ENCODE assay signal across 27 mouse cellular contexts in the genomic region with DNA sequence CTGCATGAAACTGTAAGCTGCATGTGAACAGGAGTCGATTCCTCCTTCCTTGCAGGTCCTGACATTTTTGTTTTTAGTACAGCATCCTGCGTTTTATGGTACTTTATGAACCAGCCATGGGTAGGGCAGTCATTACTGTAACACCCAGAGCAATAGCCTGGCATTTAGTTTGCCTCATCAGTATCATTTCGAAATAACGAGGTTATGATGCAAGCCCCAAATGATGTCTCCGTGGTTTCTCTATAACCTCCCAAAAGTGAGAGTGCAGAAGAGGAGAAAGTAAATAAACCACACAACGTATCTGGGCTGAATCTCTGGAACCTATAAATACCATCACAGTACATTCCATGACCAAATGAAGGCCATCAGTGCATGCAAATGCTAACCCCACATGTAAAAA.
A peak's percentile ranks its signal among the peaks of the same experiment; 100 is the strongest.
DNase-seq lines count a peak whose midpoint lies in the region; ATAC-seq and TF ChIP-seq lines count a peak whose summit lies in the region.
"Had no signal": no experiment of that assay in that cellular context is flagged by ENCODE, and none has a peak within 500 bp of the region (broad histone marks: within the 10 kb centered on the region; RNA-seq: fewer than 3 reads in every experiment).

No protein-coding gene starts in this region.

- H3K4me2 ChIP-seq in embryonic facial prominence, embryonic 15.5 days (replicated peaks), result peak overlapping the region; percentile 17; the same call in 1 of the 2 replicates
- H3K4me2 ChIP-seq in limb, embryonic 13.5 days (replicated peaks), result peak overlapping the region; percentile 49
- H3K4me2 ChIP-seq in midbrain, embryonic 13.5 days (replicated peaks), result no peak overlapping the region
- H3K4me2 ChIP-seq: forebrain, embryonic 12.5 days; heart, embryonic 11.5 days; hindbrain, embryonic 13.5 days; liver, embryonic 12.5 days; midbrain, embryonic 11.5 days had no signal

- TF ChIP-seq POLR2A in olfactory bulb, adult 2 months (IDR thresholded peaks at IDR 0.05; ENCODE audit: insufficient read depth, low read depth, low read length), result no peak

- intact Hi-C loops in heart, postnatal 25 days (cut with DNase I), result no loop called here

- H3K4me3 ChIP-seq in embryonic facial prominence, embryonic 10.5 days, result no peak overlapping the region
- H3K4me3 ChIP-seq in embryonic facial prominence, embryonic 15.5 days (replicated peaks), result no peak overlapping the region
- no peak overlapping the region for H3K4me3 ChIP-seq in limb, embryonic 13.5 days
- no peak overlapping the region for H3K4me3 ChIP-seq in olfactory bulb, adult 2 months (ENCODE audit: insufficient read depth, low read depth, low read length)
- H3K4me3 ChIP-seq in midbrain, embryonic 13.5 days (replicated peaks), result no peak overlapping the region
- H3K4me3 ChIP-seq: erythroblast, embryonic 14.5 days; forebrain, embryonic 12.5 days; hindbrain, embryonic 13.5 days; liver, embryonic 12.5 days had no signal

- no peaks in the 10 kb centered on the region for H3K27me3 ChIP-seq in embryonic facial prominence, embryonic 10.5 days (replicated peaks; ENCODE audit: low read depth, poor library complexity, severe bottlenecking)
- no peaks in the 10 kb centered on the region for H3K27me3 ChIP-seq in embryonic facial prominence, embryonic 15.5 days
- H3K27me3 ChIP-seq in limb, embryonic 13.5 days, result no peaks in the 10 kb centered on the region
- no peaks in the 10 kb centered on the region for H3K27me3 ChIP-seq in midbrain, embryonic 13.5 days
- H3K27me3 ChIP-seq: forebrain, embryonic 12.5 days; hindbrain, embryonic 13.5 days; liver, embryonic 12.5 days had no signal

- peak overlapping the region; percentile 2; the same call in 1 of the 2 replicates for H3K27ac ChIP-seq in embryonic facial prominence, embryonic 10.5 days (replicated peaks)
- no peak overlapping the region for H3K27ac ChIP-seq in embryonic facial prominence, embryonic 15.5 days (replicated peaks)
- H3K27ac ChIP-seq in limb, embryonic 13.5 days, result peak overlapping the region; percentile 49
- H3K27ac ChIP-seq in olfactory bulb, adult 2 months (ENCODE audit: insufficient read depth, low read depth, low read length), result peak overlapping the region; percentile 88
- H3K27ac ChIP-seq in midbrain, embryonic 13.5 days, result no peak overlapping the region
- H3K27ac ChIP-seq: forebrain, embryonic 12.5 days; hindbrain, embryonic 13.5 days; kidney, postnatal 0 days; liver, embryonic 12.5 days had no signal

- no peak for DNase-seq in embryonic facial prominence, embryonic 10.5 days (ENCODE audit: low spot score)
- no peak for DNase-seq in retina, postnatal 1 day
- DNase-seq in heart, postnatal 25 days (ENCODE audit: low spot score), result no peak
- DNase-seq: adrenal gland, postnatal 10 days; cerebellum, adult 11-12 months; cerebellum, adult 9-11 months; gastrocnemius, postnatal 10 days; heart, adult 11 months; heart, postnatal 4 days; kidney, adult 8-10 months; layer of hippocampus, adult 9-11 months; liver, postnatal 0 days; lung, postnatal 36 days; thymus, postnatal 4 days had no signal

- no peak overlapping the region for H3K9ac ChIP-seq in embryonic facial prominence, embryonic 15.5 days
- no peak overlapping the region for H3K9ac ChIP-seq in limb, embryonic 13.5 days
- H3K9ac ChIP-seq in midbrain, embryonic 13.5 days (replicated peaks), result no peak overlapping the region
- H3K9ac ChIP-seq: forebrain, embryonic 12.5 days; hindbrain, embryonic 13.5 days; liver, embryonic 12.5 days; liver, postnatal 0 days had no signal

- peaks cover 38% of the 10 kb centered on the region for H3K4me1 ChIP-seq in embryonic facial prominence, embryonic 10.5 days
- H3K4me1 ChIP-seq in embryonic facial prominence, embryonic 15.5 days, result peaks cover 23% of the 10 kb centered on the region
- H3K4me1 ChIP-seq in limb, embryonic 13.5 days, result peaks cover 37% of the 10 kb centered on the region
- H3K4me1 ChIP-seq in olfactory bulb, adult 2 months (ENCODE audit: control insufficient read depth, insufficient read depth, low read length), result peaks cover 10% of the 10 kb centered on the region
- H3K4me1 ChIP-seq in midbrain, embryonic 13.5 days (replicated peaks), result no peaks in the 10 kb centered on the region
- H3K4me1 ChIP-seq: liver, embryonic 12.5 days had no signal

- ATAC-seq in embryonic facial prominence, embryonic 15.5 days (ENCODE audit: insufficient number of reproducible peaks, low FRiP score, low TSS enrichment, low read depth), result no peak
- ATAC-seq in limb, embryonic 13.5 days (ENCODE audit: low FRiP score, low read depth), result no peak; the same call in 1 of the 2 replicates
- no peak for ATAC-seq in midbrain, embryonic 13.5 days
- ATAC-seq: intestine, embryonic 16.5 days; liver, embryonic 12.5 days; liver, postnatal 0 days had no signal

- no peak for TF ChIP-seq CTCF in olfactory bulb, adult 2 months (IDR thresholded peaks at IDR 0.05; ENCODE audit: insufficient read depth, low read depth, low read length)

- 66% methylated on average over 6 of the region's 6 CpGs for WGBS in embryonic facial prominence, embryonic 10.5 days
- 40% methylated on average over 6 of the region's 6 CpGs for WGBS in embryonic facial prominence, embryonic 15.5 days
- 32% methylated on average over 6 of the region's 6 CpGs for WGBS in limb, embryonic 13.5 days
- 73% methylated on average over 6 of the region's 6 CpGs for WGBS in olfactory bulb, adult 2 months
- WGBS in midbrain, embryonic 13.5 days, result 91% methylated on average over 6 of the region's 6 CpGs

- no peaks in the 10 kb centered on the region for H3K9me3 ChIP-seq in embryonic facial prominence, embryonic 10.5 days
- no peaks in the 10 kb centered on the region for H3K9me3 ChIP-seq in embryonic facial prominence, embryonic 15.5 days (replicated peaks)
- H3K9me3 ChIP-seq in limb, embryonic 13.5 days, result no peaks in the 10 kb centered on the region
- no peaks in the 10 kb centered on the region for H3K9me3 ChIP-seq in midbrain, embryonic 13.5 days
- H3K9me3 ChIP-seq: forebrain, embryonic 12.5 days; hindbrain, embryonic 13.5 days; liver, embryonic 12.5 days had no signal

- no peaks in the 10 kb centered on the region for H3K36me3 ChIP-seq in embryonic facial prominence, embryonic 10.5 days (replicated peaks)
- H3K36me3 ChIP-seq in embryonic facial prominence, embryonic 15.5 days, result no peaks in the 10 kb centered on the region
- H3K36me3 ChIP-seq in limb, embryonic 13.5 days, result no peaks in the 10 kb centered on the region
- no peaks in the 10 kb centered on the region for H3K36me3 ChIP-seq in midbrain, embryonic 13.5 days
- H3K36me3 ChIP-seq: forebrain, embryonic 12.5 days; G1E; hindbrain, embryonic 13.5 days; liver, embryonic 12.5 days had no signal

Comparison
In these comparisons a context has a peak if more than half of its experiments do, and no peak if none do; other contexts are left out.
1. H3K27ac ChIP-seq: peak in embryonic facial prominence, embryonic 10.5 days (single experiment), limb, embryonic 13.5 days (single experiment) and olfactory bulb, adult 2 months (single experiment); none in embryonic facial prominence, embryonic 15.5 days (single experiment) and midbrain, embryonic 13.5 days (single experiment).